Mouse (Mus musculus) spleen, adult 2 months (tissue): ENCODE measurements around the gene Chrng.

Experiments
- CTCF ChIP-seq: fragments of 200-500 bp; IDR thresholded peaks from 2 replicates; pipeline ENCODE4 v1.5.1; 2011; ENCODE audit warnings: mild to moderate bottlenecking, inconsistent platforms; ENCODE audit not compliant: insufficient read depth, insufficient read length, insufficient replicate concordance; ENCODE audit errors: extremely low read depth
- POLR2A ChIP-seq: fragments of 200-500 bp; IDR thresholded peaks from 2 replicates; pipeline ENCODE4 v1.6.1; 2011; ENCODE audit warnings: low read depth, low read length, inconsistent platforms

- no peak for TF ChIP-seq CTCF
- TF ChIP-seq POLR2A: peak; percentile 58; the same call in 1 of the 2 replicates
Observed at GRCm38 (mm10) chr1:87213735-87214704, 9.6 kb downstream of the Chrng start, which contains the start of gene Eif4e2.
